Mouse (Mus musculus) adrenal gland (tissue): ENCODE data around the gene Psip1.
"Not testable (repeated sequence)": the region's sequence is repeated elsewhere in the genome, so short reads cannot be mapped to it uniquely, and the experiment has no call there.

Source experiments
- intact Hi-C: fragments of 180-260 bp; cut with DNase I; formaldehyde crosslinking; loops from one replicate; pipeline ENCODE4 v1.15.1; 2025
- long read RNA-seq, 2 experiments: library from polyadenylated mRNA; unstranded; transcript quantifications; one replicate each; pipeline ENCODE4 v2.0.0; 2020; ENCODE audit warnings: borderline replicate concordance in 1 of 2; ENCODE audit not compliant: insufficient replicate concordance in 1 of 2

Gene Psip1
- long read RNA-seq, experiment 1, partial matches to known transcripts = 26 of 34 reads
- long read RNA-seq, experiment 1, other reads (novel, unspliced or antisense) = 4 of 34 reads
- long read RNA-seq, experiment 2, partial matches to known transcripts = 37 of 46 reads
- long read RNA-seq, experiment 2, other reads (novel, unspliced or antisense) = 5 of 46 reads

GRCm38 (mm10) chr4:83486117-83486901 lies at the start of gene Psip1:
Gene Psip1, minus strand, starts transcription at chr4:83486459.
- intact Hi-C loops = loop anchor here (2.0 to 5.0 kb wide), 2 partner anchors 38 to 86 kb away; partner anchors contain the start of gene Ccdc171

- intact Hi-C loops = loop anchor here (5.0 kb wide), 1 partner anchor 33 kb away; no protein-coding TSS in a partner anchor
These were observed 47.8 kb upstream of the Psip1 start for GRCm38 (mm10) chr4:83534024-83534423.

GRCm38 (mm10) chr4:83533168-83533911 lies 47.1 kb upstream of the Psip1 start:
- intact Hi-C loops = loop anchor here (5.0 kb wide), 1 partner anchor 34 kb away; no protein-coding TSS in a partner anchor

GRCm38 (mm10) chr4:83530060-83530459 lies 43.8 kb upstream of the Psip1 start:
- intact Hi-C loops = loop anchor here (5.0 kb wide), 1 partner anchor 37 kb away; no protein-coding TSS in a partner anchor

GRCm38 (mm10) chr4:83527921-83528320 lies 41.7 kb upstream of the Psip1 start:
- intact Hi-C loops = no loop called here

- intact Hi-C loops = no loop called here
These were observed 40.7 kb upstream of the Psip1 start for GRCm38 (mm10) chr4:83526988-83527334.

- intact Hi-C loops = no loop called here
These were observed 40.2 kb upstream of the Psip1 start for GRCm38 (mm10) chr4:83526270-83526987.

- intact Hi-C loops = loop anchor here (2.0 kb wide), 1 partner anchor 39 kb away; the partner anchor contains the start of gene Psip1
These were observed 39.4 kb upstream of the Psip1 start for GRCm38 (mm10) chr4:83525690-83526055.

GRCm38 (mm10) chr4:83524843-83525689 lies 38.8 kb upstream of the Psip1 start, which contains the start of gene Ccdc171:
Gene Ccdc171, plus strand, starts transcription at chr4:83525545.
- intact Hi-C loops = loop anchor here (2.0 kb wide), 1 partner anchor 38 kb away; the partner anchor contains the start of gene Psip1

GRCm38 (mm10) chr4:83524456-83524842 lies 38.2 kb upstream of the Psip1 start:
- intact Hi-C loops = loop anchor here (2.0 kb wide), 1 partner anchor 38 kb away; the partner anchor contains the start of gene Psip1

GRCm38 (mm10) chr4:83522066-83522465 lies 35.8 kb upstream of the Psip1 start:
- intact Hi-C loops = no loop called here

- intact Hi-C loops = no loop called here
These were observed 34.0 kb upstream of the Psip1 start for GRCm38 (mm10) chr4:83520308-83520707.

- intact Hi-C loops = no loop called here
These were observed 33.5 kb upstream of the Psip1 start for GRCm38 (mm10) chr4:83519807-83520206.

GRCm38 (mm10) chr4:83519148-83519547 lies 32.9 kb upstream of the Psip1 start:
- intact Hi-C loops = no loop called here

- intact Hi-C loops = not testable (repeated sequence)
These were observed 29.9 kb upstream of the Psip1 start for GRCm38 (mm10) chr4:83516144-83516543.

GRCm38 (mm10) chr4:83514976-83515669 lies 28.9 kb upstream of the Psip1 start:
- intact Hi-C loops = no loop called here

GRCm38 (mm10) chr4:83514183-83514582 lies 27.9 kb upstream of the Psip1 start:
- intact Hi-C loops = no loop called here

GRCm38 (mm10) chr4:83512644-83513043 lies 26.4 kb upstream of the Psip1 start:
- intact Hi-C loops = no loop called here

- intact Hi-C loops = no loop called here
These were observed 26.0 kb upstream of the Psip1 start for GRCm38 (mm10) chr4:83512217-83512616.
